Mouse (Mus musculus) common myeloid progenitor, adult 5-6 weeks (primary cell): ENCODE data around the gene Lgals1. TPM values are rescaled to one million over a fixed set of nuclear protein-coding genes. Genes with fewer than 3 reads are reported as not detected.

Source experiments
- ATAC-seq: replicated peaks from 2 replicates; pipeline ENCODE4 v1.8.0; 2016; ENCODE audit warnings: low read depth, mild to moderate bottlenecking, moderate TSS enrichment, inconsistent platforms; ENCODE audit not compliant: poor library complexity, severe bottlenecking
- total RNA-seq: library from RNA; stranded (forward); fragments of 200-1000, 187-1606 nt; gene quantifications from 2 replicates; pipeline ENCODE4 v1.2.3, GENCODE M21; 2017

Lgals1 gene
- 322 and 335 TPM in 2 replicates for total RNA-seq

DNA sequence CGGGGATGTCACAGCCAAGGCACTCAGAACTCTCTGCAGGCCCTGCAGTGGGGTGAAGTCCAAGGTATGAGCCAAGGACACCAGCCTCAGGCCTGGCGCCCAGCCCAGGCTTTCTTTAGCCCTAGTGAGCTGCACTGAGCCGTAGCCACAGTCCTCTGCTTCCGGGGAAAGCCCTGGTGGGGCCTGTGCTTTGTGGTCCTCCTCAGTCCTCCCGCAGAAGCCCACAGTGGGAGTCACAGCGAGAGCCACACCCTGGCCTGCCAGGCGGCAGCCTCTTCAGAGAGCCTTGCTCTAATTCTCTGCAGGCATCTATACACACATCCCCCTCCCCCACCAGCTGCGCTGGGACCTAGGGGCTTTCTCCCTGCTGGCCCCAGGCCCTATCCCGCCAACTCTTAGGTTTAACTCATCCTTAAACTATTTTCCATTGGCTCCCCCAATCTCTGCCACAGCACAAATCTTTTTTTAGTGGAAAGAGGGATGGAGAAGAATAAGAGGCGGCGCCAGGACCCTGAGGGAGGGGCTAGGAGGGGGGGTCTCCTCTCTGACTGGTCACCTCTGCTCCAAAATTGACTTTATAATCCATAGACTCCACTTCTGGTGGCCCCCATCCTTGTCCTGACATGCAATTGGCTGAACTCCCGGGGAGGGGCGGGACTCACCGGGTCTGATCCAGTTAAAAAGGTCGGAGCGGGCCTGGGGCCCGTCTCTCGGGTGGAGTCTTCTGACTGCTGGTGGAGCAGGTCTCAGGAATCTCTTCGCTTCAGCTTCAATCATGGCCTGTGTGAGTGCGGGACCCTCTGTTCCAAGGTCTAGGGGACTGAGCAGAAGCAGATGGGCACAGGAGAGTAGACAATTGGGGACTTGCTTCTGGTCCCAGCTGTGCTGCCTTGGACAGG is at the start of gene Lgals1:
Gene Lgals1, plus strand, starts transcription at position 705 of the 899 bp plus-strand sequence.
- peak; percentile 26; the same call in 1 of the 2 replicates for ATAC-seq

DNA sequence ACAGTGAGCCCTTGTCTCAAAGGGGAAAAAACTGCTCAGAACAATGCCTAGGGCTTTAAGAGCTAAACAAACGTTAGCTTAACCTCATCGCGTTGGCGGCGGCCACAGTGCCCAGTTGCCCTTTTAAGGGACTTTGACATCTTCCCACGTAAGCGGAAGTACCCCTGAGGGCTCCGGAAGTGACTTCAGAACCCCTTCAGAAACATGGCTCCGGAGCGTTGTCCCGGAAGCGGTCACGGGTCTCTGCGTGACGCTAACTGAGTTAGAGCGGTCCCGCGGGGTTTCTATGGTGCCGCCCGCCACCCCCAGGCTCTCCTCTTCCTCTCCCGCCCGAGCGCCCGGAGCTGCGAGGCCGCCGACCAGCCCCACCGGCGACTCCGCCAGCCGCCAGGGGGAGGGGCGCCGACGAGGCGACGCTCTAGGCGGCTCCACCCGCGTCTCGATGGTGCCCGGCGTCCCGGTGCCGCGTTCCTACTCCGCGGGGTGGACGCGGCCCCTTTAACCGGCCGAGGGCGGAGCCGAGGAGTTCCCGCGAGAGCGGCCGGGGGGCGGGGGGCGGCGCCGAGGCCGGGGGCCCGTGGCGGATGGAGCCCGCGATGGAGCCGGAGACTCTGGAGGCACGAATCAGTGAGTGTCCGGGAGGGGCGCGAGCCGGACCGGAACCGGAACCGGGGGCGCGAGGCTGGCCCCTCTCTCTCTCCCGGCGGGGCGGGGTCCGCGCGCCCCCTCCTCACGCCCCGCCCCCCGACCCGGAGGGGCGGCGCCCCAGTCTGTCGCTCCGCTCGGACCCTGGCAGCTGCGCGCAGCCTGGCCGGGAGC is 49.3 kb upstream of the Lgals1 start, which contains the start of gene Gga1:
Gene Gga1, plus strand, starts transcription at position 200 of the 819 bp plus-strand sequence.
- ATAC-seq = peak; percentile 67

DNA sequence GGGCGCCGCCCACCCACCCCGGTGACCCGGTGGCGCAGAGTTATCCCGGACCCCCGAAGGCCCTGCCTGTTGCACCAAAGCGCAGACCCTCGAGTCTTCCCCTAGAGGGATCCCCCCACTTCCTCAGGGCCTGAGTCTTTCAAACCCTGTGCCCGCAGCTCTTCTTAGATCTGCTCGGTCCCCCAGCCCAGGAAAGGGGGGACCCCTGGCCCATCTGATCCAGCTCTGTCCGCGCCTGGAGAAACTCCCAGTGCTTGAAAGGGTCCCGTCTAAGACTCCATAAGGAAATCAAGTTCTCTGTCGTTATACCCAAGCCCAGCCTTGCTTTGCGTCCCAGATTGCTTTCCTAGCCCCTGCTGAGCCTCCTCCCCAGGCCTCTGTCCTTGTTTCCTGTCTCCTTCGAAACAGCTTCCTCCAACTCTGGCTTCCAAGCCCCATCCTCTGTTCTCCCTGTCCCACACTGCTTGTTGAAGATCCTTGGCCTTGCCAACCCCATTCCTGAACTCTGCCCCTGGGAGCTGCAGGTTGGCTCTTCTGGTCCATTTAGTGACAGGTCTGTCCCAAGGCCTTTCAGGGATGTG is 48.6 kb upstream of the Lgals1 start:
- ATAC-seq = no peak

- peak; percentile 26 for ATAC-seq
Measured at GRCm38 (mm10) chr15:78878792-78879516, 47.6 kb upstream of the Lgals1 start.

DNA sequence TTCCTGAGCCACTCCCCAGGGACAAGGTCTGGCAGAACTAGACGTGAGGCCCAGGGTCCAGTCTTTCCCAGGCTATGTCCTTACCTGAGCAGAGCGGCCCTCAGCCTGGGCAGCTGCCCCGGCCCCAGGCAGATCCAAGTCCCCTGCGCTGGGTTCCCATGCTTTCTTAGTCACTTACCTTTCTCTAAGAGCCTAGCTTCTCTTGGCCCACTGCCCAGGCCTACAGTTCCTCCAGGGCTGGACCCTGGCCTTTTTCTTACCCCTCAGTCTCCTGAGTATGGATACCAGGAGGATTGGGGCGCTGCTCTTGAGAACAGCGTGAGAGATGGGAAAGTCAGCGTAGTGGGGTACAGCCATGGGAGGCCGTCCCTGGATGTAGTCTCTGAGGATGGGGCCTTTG is 46.1 kb upstream of the Lgals1 start:
- no peak for ATAC-seq

DNA sequence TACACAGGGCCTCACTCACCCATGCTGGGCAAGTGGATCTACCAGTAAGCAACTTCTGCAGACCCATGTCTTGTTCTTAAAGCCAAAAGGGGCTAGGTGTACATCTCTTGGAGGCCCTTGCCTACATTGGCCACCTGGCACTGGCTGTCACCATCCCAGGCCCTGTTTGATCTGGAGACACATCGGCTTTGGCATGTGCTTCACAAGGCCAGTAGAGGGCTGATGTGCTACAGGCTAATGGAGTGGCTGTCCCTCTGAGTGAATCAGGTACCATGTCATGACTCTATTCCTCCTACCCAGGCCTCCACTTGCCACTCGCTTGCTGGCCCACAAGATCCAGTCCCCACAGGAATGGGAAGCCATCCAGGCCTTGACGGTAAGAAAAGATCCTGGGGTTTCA is 44.7 kb upstream of the Lgals1 start:
- ATAC-seq = no peak

- ATAC-seq = no peak
Measured at GRCm38 (mm10) chr15:78889401-78889853, 37.1 kb upstream of the Lgals1 start.

- no peak for ATAC-seq
Measured at GRCm38 (mm10) chr15:78892440-78892839, 34.1 kb upstream of the Lgals1 start.

DNA sequence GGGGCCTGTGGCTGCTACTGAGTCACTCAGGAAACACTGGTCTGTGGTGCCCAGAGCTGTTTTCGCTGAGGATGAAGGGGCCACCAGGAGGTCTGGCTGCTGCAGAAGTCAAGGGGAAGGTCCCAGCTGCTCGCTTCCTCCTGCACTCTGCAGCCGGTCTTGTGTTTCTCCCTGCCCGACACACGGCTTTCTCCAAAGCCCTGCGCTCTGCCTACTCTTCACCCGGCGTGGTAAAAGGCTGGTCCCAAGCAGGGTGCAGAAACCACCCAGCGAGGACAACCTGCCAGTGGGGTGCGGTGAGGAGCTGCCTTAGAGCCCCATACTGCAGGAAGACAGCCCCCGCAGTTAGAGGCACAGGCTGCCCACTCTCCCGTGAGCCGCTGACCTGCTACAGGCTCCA is 31.8 kb upstream of the Lgals1 start:
- peak; percentile 15; the same call in 1 of the 2 replicates for ATAC-seq

DNA sequence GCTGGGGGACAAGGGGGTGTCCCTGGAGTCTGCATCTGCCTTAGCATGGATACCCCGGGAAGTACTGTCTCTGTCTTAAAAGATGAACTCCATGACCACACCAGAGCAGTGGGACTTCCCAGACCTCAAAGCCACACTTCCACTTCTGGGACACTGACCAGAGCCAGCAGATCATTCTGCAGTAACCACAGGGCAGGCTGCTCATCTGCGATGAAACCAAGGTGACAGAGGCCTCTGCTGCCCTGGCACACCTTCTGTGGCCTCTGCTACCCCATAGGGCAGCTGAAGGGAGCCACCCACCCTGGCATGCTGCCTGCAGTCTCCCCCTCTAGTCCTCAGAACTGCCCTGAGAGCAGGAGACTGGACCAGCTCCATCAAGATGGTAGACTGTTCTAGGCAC is 30.8 kb upstream of the Lgals1 start:
- ATAC-seq = 0 out of 2 replicates have a peak, but pooled peaks have one; percentile 3

- ATAC-seq = peak; percentile 24
Measured at GRCm38 (mm10) chr15:78896149-78896548, 30.4 kb upstream of the Lgals1 start.

GRCm38 (mm10) chr15:78897488-78897887 is 29.0 kb upstream of the Lgals1 start:
- ATAC-seq = no peak

DNA sequence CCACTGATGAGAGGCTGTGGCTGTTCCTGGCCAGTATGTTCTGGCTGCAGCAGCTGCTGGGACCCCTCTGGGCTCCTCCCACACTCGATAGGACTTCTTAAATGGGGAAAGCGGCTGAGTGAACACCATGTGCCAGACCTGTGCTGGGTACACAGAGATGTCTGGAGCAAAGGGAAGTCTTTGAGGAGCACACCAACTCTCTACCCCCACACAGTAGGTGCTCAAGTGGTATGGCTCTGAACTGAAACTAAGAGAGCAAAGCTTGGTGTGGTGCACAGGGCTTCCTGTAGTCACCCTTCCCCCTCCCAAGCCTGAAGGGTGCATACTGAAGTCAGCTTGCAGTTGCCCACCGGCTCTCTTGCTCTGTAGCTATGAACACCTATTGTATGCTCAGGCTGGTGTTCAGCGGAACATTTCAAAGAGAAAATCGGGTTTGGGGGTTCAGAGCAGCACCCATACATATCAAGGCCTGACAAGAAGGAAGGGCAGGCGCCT is 28.0 kb upstream of the Lgals1 start:
- ATAC-seq = 0 out of 2 replicates have a peak, but pooled peaks have one; percentile 7

- no peak for ATAC-seq
Measured at GRCm38 (mm10) chr15:78899409-78899739, 27.2 kb upstream of the Lgals1 start, which contains the start of gene Gm49510. Gene Gm49510 (plus strand): TSS chr15:78899667.

GRCm38 (mm10) chr15:78899740-78900584 is 26.6 kb upstream of the Lgals1 start, which contains the start of gene Sh3bp1:
Gene Sh3bp1 (plus strand): TSS chr15:78899768.
- 0 out of 2 replicates have a peak, but pooled peaks have one; percentile 10 for ATAC-seq

- no peak; the same call in 1 of the 2 replicates for ATAC-seq
Measured at GRCm38 (mm10) chr15:78900585-78901421, 25.7 kb upstream of the Lgals1 start.

GRCm38 (mm10) chr15:78901422-78901789 is 25.1 kb upstream of the Lgals1 start:
- no peak for ATAC-seq

- peak; percentile 49 for ATAC-seq
Measured at GRCm38 (mm10) chr15:78903243-78903642, 23.3 kb upstream of the Lgals1 start.
